Mouse (Mus musculus): ENCODE measurements around the gene Gtf2h5.

The Gtf2h5 gene

GRCm38 (mm10) chr17:6110956-6111355, 31.4 kb downstream of the Gtf2h5 start:
- DNase-seq (ENCODE audit: low read depth, low spot score) = no peak

- no peak for DNase-seq (ENCODE audit: low read depth, low spot score)
Observed at GRCm38 (mm10) chr17:6113653-6114052, 34.1 kb downstream of the Gtf2h5 start.

GRCm38 (mm10) chr17:6115085-6115484, 35.5 kb downstream of the Gtf2h5 start:
- DNase-seq (ENCODE audit: low read depth, low spot score) = no peak

- no peak for DNase-seq (ENCODE audit: low read depth, low spot score)
Observed at GRCm38 (mm10) chr17:6117148-6117725, 37.7 kb downstream of the Gtf2h5 start.

- DNase-seq (ENCODE audit: low read depth, low spot score) = no peak
Observed at GRCm38 (mm10) chr17:6117917-6118316, 38.3 kb downstream of the Gtf2h5 start.

- no peak for DNase-seq (ENCODE audit: low read depth, low spot score)
Observed at GRCm38 (mm10) chr17:6118861-6119260, 39.3 kb downstream of the Gtf2h5 start.

- no peak for DNase-seq (ENCODE audit: low read depth, low spot score)
Observed at GRCm38 (mm10) chr17:6123776-6124175, 44.2 kb downstream of the Gtf2h5 start.

GRCm38 (mm10) chr17:6125441-6125840, 45.9 kb downstream of the Gtf2h5 start:
- no peak for DNase-seq (ENCODE audit: low read depth, low spot score)

- DNase-seq (ENCODE audit: low read depth, low spot score) = peak; percentile 17
Observed at GRCm38 (mm10) chr17:6128039-6128438, 48.5 kb downstream of the Gtf2h5 start.

- DNase-seq (ENCODE audit: low read depth, low spot score) = no peak
Observed at GRCm38 (mm10) chr17:6129361-6129760, 49.8 kb downstream of the Gtf2h5 start.

GRCm38 (mm10) chr17:6131083-6131482, 51.5 kb downstream of the Gtf2h5 start:
- no peak for DNase-seq (ENCODE audit: low read depth, low spot score)

Measured in forelimb bud, embryonic 11.5 days (tissue).